Mouse (Mus musculus) layer of hippocampus, adult 2 months (tissue): Measurements from ENCODE around the gene Tram2. TPM values are rescaled to one million over a fixed set of nuclear protein-coding genes. Genes with fewer than 3 reads are reported as not detected.

Experiments used
- DNase-seq, 2 experiments: peaks; one replicate each; pipeline ENCODE4 v3.0.0; 2022; ENCODE audit warnings: low spot score in 2 of 2
- H3K27ac ChIP-seq: fragments of 200-600 bp; 2 replicates; pipeline ENCODE4 v1.8.1; 2022
- H3K4me3 ChIP-seq: fragments of 200-600 bp; 2 replicates; pipeline ENCODE4 v1.8.1; 2022; ENCODE audit warnings: mild to moderate bottlenecking
- CTCF ChIP-seq: fragments of 200-600 bp; conservative IDR thresholded peaks from 2 replicates; pipeline ENCODE4 v1.8.1; 2022; ENCODE audit warnings: antibody characterized with exemption, mild to moderate bottlenecking, moderate library complexity
- total RNA-seq, 2 experiments: library from RNA; stranded (reverse); gene quantifications; 2 replicates each; pipeline ENCODE4 v1.2.3; 2021

The Tram2 gene
- total RNA-seq, 2 experiments from 2014 or later, result 1.00 to 1.1 TPM

DNA sequence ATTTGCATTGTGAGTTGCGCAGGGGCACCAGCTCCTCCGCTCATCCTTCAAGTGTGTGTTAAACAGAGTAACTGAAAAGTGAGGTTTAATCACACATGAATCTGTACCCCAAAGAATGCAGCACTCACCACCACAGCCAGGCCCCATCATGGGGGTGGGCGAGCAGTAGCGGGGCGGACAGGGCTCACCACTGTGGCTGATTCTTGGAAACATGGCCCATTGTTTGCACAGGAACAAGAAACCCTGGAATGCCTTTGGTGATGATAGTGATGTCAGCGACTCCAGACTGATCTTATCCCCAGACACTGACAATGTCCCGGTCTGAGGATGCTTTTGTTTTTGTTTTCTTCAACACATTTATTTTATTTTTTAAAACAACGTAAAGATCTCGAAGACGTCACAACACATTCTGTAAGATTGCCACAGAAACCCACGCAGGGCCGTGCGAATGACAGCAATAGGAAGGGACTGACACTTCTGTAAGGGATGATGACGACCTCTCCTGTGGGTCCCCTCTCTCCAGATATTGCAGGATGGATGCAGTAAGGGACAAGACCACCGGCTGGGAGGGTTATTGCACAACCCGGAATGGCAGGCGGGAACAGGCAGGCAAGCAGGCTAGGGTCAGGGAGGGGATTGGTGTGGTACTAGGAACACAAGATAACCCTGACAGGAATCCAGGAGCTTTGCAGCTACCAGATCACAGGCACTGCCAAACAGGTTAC, 82.3 kb downstream of the Tram2 start:
- DNase-seq, result no peak
- Histone ChIP-seq H3K27ac (no peak overlapping the region), H3K4me3 (no peak overlapping the region)
- no peak for TF ChIP-seq CTCF

GRCm38 (mm10) chr1:20995331-20995986, 83.6 kb downstream of the Tram2 start:
- Histone ChIP-seq H3K4me3 (no peak overlapping the region), H3K27ac (no peak overlapping the region)
- no peak for DNase-seq
- TF ChIP-seq CTCF, result no peak

DNA sequence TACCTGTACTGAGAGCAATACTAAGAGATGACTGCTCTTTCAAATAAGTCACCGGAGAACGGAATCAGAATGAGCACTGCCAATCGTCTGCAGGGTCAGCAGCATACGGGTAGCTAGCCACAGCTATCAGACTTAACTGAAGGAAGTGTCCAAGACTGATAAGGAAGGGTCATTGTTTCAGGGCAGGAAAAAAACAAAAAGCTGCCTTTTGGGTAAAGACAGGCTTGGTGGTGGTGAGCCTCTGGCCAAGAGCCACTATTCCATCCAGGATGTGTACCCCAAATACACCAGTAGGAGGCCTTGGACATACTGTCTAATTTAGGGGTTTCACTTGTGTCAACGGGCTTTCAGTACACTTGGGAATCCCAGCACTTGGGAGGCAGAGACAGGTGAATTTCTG, 84.7 kb downstream of the Tram2 start:
- no peak overlapping the region for H3K4me3 ChIP-seq
- TF ChIP-seq CTCF, result peak; percentile 16
- no peak for DNase-seq
- no peak overlapping the region for H3K27ac ChIP-seq

- H3K4me3 ChIP-seq, result no peak overlapping the region
- no peak for DNase-seq
- H3K27ac ChIP-seq, result no peak overlapping the region
- TF ChIP-seq CTCF, result no peak
Measured at GRCm38 (mm10) chr1:20993690-20994089, 85.3 kb downstream of the Tram2 start.

DNA sequence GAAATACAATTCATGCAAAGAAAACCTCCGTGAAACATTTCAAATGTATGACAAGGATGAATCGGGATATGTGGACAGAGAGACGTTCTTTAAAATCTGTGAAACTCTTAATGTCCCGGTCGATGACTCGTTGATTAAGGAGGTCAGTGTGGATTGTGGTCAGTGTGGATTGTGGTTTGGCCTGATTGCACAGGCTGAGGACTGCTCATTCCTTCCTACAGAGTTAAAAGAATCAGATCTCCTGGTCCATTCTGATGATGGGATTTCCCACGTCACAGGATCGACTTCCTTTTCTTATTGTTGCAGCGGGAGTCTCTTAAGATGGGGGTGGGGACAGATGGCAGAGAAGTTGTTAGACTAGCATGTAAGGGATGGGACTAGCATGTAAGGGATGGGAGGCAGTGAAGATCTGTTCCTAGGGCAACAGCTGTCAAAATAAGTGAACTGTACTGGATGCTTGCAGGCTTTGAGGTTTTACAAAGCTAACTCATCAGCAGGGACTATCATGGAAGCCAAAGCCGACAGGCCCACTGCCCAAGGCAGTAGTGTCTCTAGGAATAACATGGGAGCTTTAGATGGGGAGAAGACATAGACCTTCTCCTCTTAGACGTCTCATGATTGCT, 89.5 kb downstream of the Tram2 start:
- DNase-seq, result no peak
- Histone ChIP-seq H3K4me3 (no peak overlapping the region), H3K27ac (no peak overlapping the region)
- TF ChIP-seq CTCF, result no peak

- DNase-seq, result no peak
Measured at GRCm38 (mm10) chr1:20986378-20987056, 92.5 kb downstream of the Tram2 start.

DNA sequence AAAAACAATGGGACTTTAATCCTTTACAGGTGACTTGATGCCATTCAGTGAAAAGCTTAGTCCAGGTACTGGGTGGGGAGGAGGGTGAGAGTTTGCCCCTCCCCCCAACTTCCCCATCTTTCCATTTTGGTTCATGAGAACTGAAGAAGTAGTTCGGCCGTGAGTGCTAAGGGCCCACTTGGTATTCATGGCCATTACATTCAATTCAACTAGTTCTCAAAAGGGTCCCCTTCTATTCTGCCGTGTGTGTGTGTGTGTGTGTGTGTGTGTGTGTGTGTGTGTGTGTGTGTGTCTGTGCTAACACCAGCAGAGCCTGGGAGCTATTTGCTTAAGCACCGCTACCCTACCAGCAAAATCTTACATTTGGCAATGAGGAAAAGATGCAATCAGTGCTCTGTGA, 94.4 kb downstream of the Tram2 start:
- TF ChIP-seq CTCF, result no peak
- no peak for DNase-seq
- Histone ChIP-seq H3K27ac (no peak overlapping the region), H3K4me3 (no peak overlapping the region)

More at GRCm38 (mm10) chr1:20986378-20987056, 92.5 kb downstream of the Tram2 start:
- TF ChIP-seq CTCF, result no peak
- no peak overlapping the region for H3K27ac ChIP-seq
- H3K4me3 ChIP-seq, result no peak overlapping the region

- no peak overlapping the region for H3K4me3 ChIP-seq
- no peak overlapping the region for H3K27ac ChIP-seq
- DNase-seq, result no peak
- peak; percentile 63 for TF ChIP-seq CTCF
Measured at GRCm38 (mm10) chr1:20984103-20984502, 94.9 kb downstream of the Tram2 start.

DNA sequence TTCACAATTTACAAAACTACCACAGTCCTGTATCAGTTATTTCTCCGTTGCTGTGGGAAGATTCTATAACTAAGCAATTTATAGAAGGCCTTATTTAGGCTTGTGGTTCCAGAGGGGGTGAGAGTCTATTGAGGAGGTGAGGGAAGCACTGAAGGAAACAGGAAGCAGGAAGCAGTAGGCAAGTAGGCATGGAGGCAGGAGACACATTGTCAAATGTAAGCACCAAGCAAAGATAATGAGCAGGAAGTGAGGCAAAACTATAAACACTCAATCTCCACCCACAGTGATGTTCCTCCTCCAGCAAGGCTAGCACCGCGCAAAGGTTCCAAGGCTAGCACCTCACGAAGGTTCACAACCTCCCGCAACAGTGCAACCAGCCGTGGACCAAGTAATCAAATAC, 97.3 kb downstream of the Tram2 start:
- Histone ChIP-seq H3K4me3 (no peak overlapping the region), H3K27ac (no peak overlapping the region)
- no peak for DNase-seq
- no peak for TF ChIP-seq CTCF

- no peak for TF ChIP-seq CTCF
- DNase-seq, result no peak
- Histone ChIP-seq H3K27ac (no peak overlapping the region), H3K4me3 (no peak overlapping the region)
Measured at GRCm38 (mm10) chr1:20980553-20980952, 98.5 kb downstream of the Tram2 start.

- Histone ChIP-seq H3K27ac (no peak overlapping the region), H3K4me3 (no peak overlapping the region)
- TF ChIP-seq CTCF, result peak; percentile 52
- DNase-seq, result no peak
Measured at GRCm38 (mm10) chr1:20974341-20975135, 104.5 kb downstream of the Tram2 start.

DNA sequence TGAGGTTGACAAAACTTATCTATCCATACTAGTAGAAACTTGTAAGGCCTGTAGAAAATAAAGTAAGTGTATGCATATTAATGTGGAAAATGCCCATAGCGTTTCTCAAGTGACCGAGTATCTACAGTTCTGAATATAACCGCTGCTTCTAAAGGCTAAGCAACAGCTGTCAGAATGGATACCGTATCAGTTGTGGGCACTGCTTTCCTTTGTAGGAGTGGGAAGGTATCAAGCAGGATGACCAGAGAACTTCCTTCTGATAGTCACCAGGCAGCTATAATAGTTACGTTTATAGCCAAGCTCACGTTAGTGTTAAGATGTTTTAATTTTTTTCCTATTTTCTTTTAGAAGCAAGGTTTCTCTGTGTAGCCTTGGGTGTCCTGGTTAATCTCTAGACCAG, 105.6 kb downstream of the Tram2 start:
- DNase-seq, result no peak
- no peak overlapping the region for H3K27ac ChIP-seq
- no peak for TF ChIP-seq CTCF
- no peak overlapping the region for H3K4me3 ChIP-seq
